In genomic region chr14:17846700-17847099, GRCm38 (mm10) we compare ENCODE assay signal across 29 mouse cellular contexts.
DNase-seq lines count a peak whose midpoint lies in the region; ATAC-seq and TF ChIP-seq lines count a peak whose summit lies in the region.
"Had no signal": no experiment of that assay in that cellular context is flagged by ENCODE, and none has a peak within 500 bp of the region (broad histone marks: within the 10 kb centered on the region; RNA-seq: fewer than 3 reads in every experiment).

No protein-coding gene starts in this region.

- no peak overlapping the region for H3K4me3 ChIP-seq in intestine, embryonic 15.5 days (replicated peaks)
- H3K4me3 ChIP-seq in intestine, postnatal 0 days (ENCODE audit: low read depth, low read length), result no peak overlapping the region
- H3K4me3 ChIP-seq in intestine, embryonic 16.5 days (ENCODE audit: low read length), result no peak overlapping the region
- H3K4me3 ChIP-seq in lung, embryonic 14.5 days (ENCODE audit: low read depth, low read length), result no peak overlapping the region
- H3K4me3 ChIP-seq: embryonic facial prominence, embryonic 10.5 days; embryonic facial prominence, embryonic 13.5 days; erythroblast, embryonic 14.5 days; forebrain, embryonic 12.5 days; forebrain, embryonic 15.5 days; heart, embryonic 12.5 days; heart, embryonic 15.5 days; hindbrain, embryonic 10.5 days; hindbrain, embryonic 13.5 days had no signal

- no peak overlapping the region for H3K4me2 ChIP-seq in intestine, embryonic 15.5 days (replicated peaks)
- no peak overlapping the region for H3K4me2 ChIP-seq in intestine, postnatal 0 days (replicated peaks; ENCODE audit: low read depth)
- H3K4me2 ChIP-seq in intestine, embryonic 16.5 days (ENCODE audit: low read depth, low read length), result no peak overlapping the region
- H3K4me2 ChIP-seq in lung, embryonic 14.5 days, result no peak overlapping the region
- H3K4me2 ChIP-seq: embryonic facial prominence, embryonic 13.5 days; forebrain, embryonic 12.5 days; forebrain, embryonic 15.5 days; heart, embryonic 12.5 days; heart, embryonic 15.5 days; hindbrain, embryonic 13.5 days had no signal

- WGBS in intestine, embryonic 15.5 days, result 65% methylated on average over 2 of the region's 2 CpGs
- WGBS in intestine, postnatal 0 days, result 72% methylated on average over 2 of the region's 2 CpGs
- 64% methylated on average over 2 of the region's 2 CpGs for WGBS in intestine, embryonic 16.5 days
- WGBS in lung, embryonic 14.5 days, result 53% methylated on average over 2 of the region's 2 CpGs

- H3K27ac ChIP-seq in intestine, embryonic 15.5 days, result peak overlapping the region; percentile 28; the same call in 1 of the 2 replicates
- no peak overlapping the region for H3K27ac ChIP-seq in intestine, postnatal 0 days (ENCODE audit: low read depth, low read length)
- peak overlapping the region; percentile 81; the same call in 1 of the 2 replicates for H3K27ac ChIP-seq in intestine, embryonic 16.5 days (ENCODE audit: low read length)
- no peak overlapping the region for H3K27ac ChIP-seq in lung, embryonic 14.5 days (ENCODE audit: low read depth)
- H3K27ac ChIP-seq: embryonic facial prominence, embryonic 10.5 days; embryonic facial prominence, embryonic 13.5 days; forebrain, embryonic 12.5 days; forebrain, embryonic 15.5 days; heart, embryonic 15.5 days; hindbrain, embryonic 10.5 days; hindbrain, embryonic 13.5 days had no signal

- no peak overlapping the region for H3K9ac ChIP-seq in intestine, embryonic 15.5 days
- H3K9ac ChIP-seq in intestine, postnatal 0 days (ENCODE audit: low read depth, low read length), result no peak overlapping the region
- H3K9ac ChIP-seq in intestine, embryonic 16.5 days (ENCODE audit: low read depth, low read length), result no peak overlapping the region
- H3K9ac ChIP-seq in lung, embryonic 14.5 days, result no peak overlapping the region
- H3K9ac ChIP-seq: embryonic facial prominence, embryonic 13.5 days; forebrain, embryonic 12.5 days; forebrain, embryonic 15.5 days; heart, embryonic 12.5 days; heart, embryonic 15.5 days; hindbrain, embryonic 13.5 days had no signal

- TF ChIP-seq CTCF in intestine, postnatal 0 days (IDR thresholded peaks at IDR 0.05; ENCODE audit: low read depth), result no peak
- no peak for TF ChIP-seq CTCF in lung, embryonic 14.5 days (IDR thresholded peaks at IDR 0.05; ENCODE audit: low read depth)

- no peaks in the 10 kb centered on the region for H3K9me3 ChIP-seq in intestine, embryonic 15.5 days
- no peaks in the 10 kb centered on the region for H3K9me3 ChIP-seq in intestine, postnatal 0 days (ENCODE audit: control insufficient read depth)
- H3K9me3 ChIP-seq in intestine, embryonic 16.5 days (ENCODE audit: control insufficient read depth, low read length), result no peaks in the 10 kb centered on the region
- H3K9me3 ChIP-seq in lung, embryonic 14.5 days (ENCODE audit: low read depth, low read length), result no peaks in the 10 kb centered on the region
- H3K9me3 ChIP-seq: embryonic facial prominence, embryonic 10.5 days; embryonic facial prominence, embryonic 13.5 days; forebrain, embryonic 12.5 days; forebrain, embryonic 15.5 days; G1E; heart, embryonic 12.5 days; heart, embryonic 15.5 days; hindbrain, embryonic 10.5 days; hindbrain, embryonic 13.5 days had no signal

- no peaks in the 10 kb centered on the region for H3K27me3 ChIP-seq in intestine, embryonic 15.5 days (replicated peaks)
- no peaks in the 10 kb centered on the region for H3K27me3 ChIP-seq in intestine, postnatal 0 days (replicated peaks; ENCODE audit: control insufficient read depth, insufficient read depth, low read length)
- H3K27me3 ChIP-seq in intestine, embryonic 16.5 days (replicated peaks; ENCODE audit: control insufficient read depth, insufficient read depth, low read length), result no peaks in the 10 kb centered on the region
- H3K27me3 ChIP-seq in lung, embryonic 14.5 days (ENCODE audit: insufficient read depth, low read length), result no peaks in the 10 kb centered on the region
- H3K27me3 ChIP-seq: CH12.LX; embryonic facial prominence, embryonic 13.5 days; forebrain, embryonic 12.5 days; forebrain, embryonic 15.5 days; heart, embryonic 12.5 days; heart, embryonic 15.5 days; hindbrain, embryonic 13.5 days; Patski had no signal

- no peak for ATAC-seq in intestine, embryonic 15.5 days
- no peak for ATAC-seq in intestine, postnatal 0 days
- ATAC-seq in intestine, embryonic 16.5 days, result no peak
- no peak for ATAC-seq in lung, embryonic 14.5 days (ENCODE audit: insufficient read depth)
- ATAC-seq: forebrain, embryonic 15.5 days; hindbrain, embryonic 16.5 days; Patski had no signal

- peak; percentile 7 for DNase-seq in lung, embryonic 14.5 days
- peak; percentile 16 for DNase-seq in lung, postnatal 25 days (ENCODE audit: low spot score)
- DNase-seq in kidney, postnatal 25 days, result no peak
- DNase-seq in urinary bladder, postnatal 25 days (ENCODE audit: low spot score), result no peak
- no peak for DNase-seq in adrenal gland, postnatal 36 days
- DNase-seq: B cell, adult 2 months; cerebellum, adult 11 months; cerebellum, adult 8-10 months; cerebellum, postnatal 36 days; embryo, embryonic 11 days; gastrocnemius, postnatal 36 days; heart, postnatal 10 days; heart, postnatal 36 days had no signal

- no peaks in the 10 kb centered on the region for H3K4me1 ChIP-seq in intestine, embryonic 15.5 days (replicated peaks)
- H3K4me1 ChIP-seq in intestine, postnatal 0 days (replicated peaks; ENCODE audit: control insufficient read depth, insufficient read depth, low read length), result peaks cover 10% of the 10 kb centered on the region
- H3K4me1 ChIP-seq in intestine, embryonic 16.5 days (ENCODE audit: control insufficient read depth, insufficient read depth, low read length), result peaks cover 11% of the 10 kb centered on the region
- no peaks in the 10 kb centered on the region for H3K4me1 ChIP-seq in lung, embryonic 14.5 days (ENCODE audit: insufficient read depth)
- H3K4me1 ChIP-seq: forebrain, embryonic 12.5 days; forebrain, embryonic 15.5 days; heart, embryonic 12.5 days; heart, embryonic 15.5 days; hindbrain, embryonic 13.5 days had no signal

- no peaks in the 10 kb centered on the region for H3K36me3 ChIP-seq in intestine, embryonic 15.5 days
- no peaks in the 10 kb centered on the region for H3K36me3 ChIP-seq in intestine, postnatal 0 days (ENCODE audit: control insufficient read depth, insufficient read depth)
- no peaks in the 10 kb centered on the region for H3K36me3 ChIP-seq in intestine, embryonic 16.5 days (ENCODE audit: control insufficient read depth, insufficient read depth, low read length)
- no peaks in the 10 kb centered on the region for H3K36me3 ChIP-seq in lung, embryonic 14.5 days (ENCODE audit: insufficient read depth)
- H3K36me3 ChIP-seq: embryonic facial prominence, embryonic 10.5 days; embryonic facial prominence, embryonic 13.5 days; forebrain, embryonic 12.5 days; forebrain, embryonic 15.5 days; G1E; heart, embryonic 12.5 days; heart, embryonic 15.5 days; hindbrain, embryonic 10.5 days; hindbrain, embryonic 13.5 days had no signal

Comparison
In these comparisons a context has a peak if more than half of its experiments do, and no peak if none do; other contexts are left out.
1. H3K27ac ChIP-seq: peak in intestine, embryonic 15.5 days (single experiment) and intestine, embryonic 16.5 days (single experiment); none in intestine, postnatal 0 days (single experiment) and lung, embryonic 14.5 days (single experiment).
2. DNase-seq: peak in lung, embryonic 14.5 days (single experiment) and lung, postnatal 25 days (single experiment); none in kidney, postnatal 25 days (0 of 2), urinary bladder, postnatal 25 days (single experiment) and adrenal gland, postnatal 36 days (0 of 2).